Mouse (Mus musculus): ENCODE data around the gene Ovol2. TPM values are rescaled to one million over a fixed set of nuclear protein-coding genes. Genes with fewer than 3 reads are reported as not detected.

The Ovol2 gene
- polyA plus RNA-seq, 1 experiment, result 0.44 TPM

- Histone ChIP-seq H3K27me3 (ENCODE audit: control insufficient read depth, insufficient read depth, low read length) (no peaks in the 10 kb centered on the region), H3K4me3 (ENCODE audit: extremely low read depth, insufficient read depth, insufficient read length) (peak overlapping the region; percentile 40; the same call in 1 of the 2 replicates), H3K4me1 (ENCODE audit: control insufficient read depth, insufficient read depth, insufficient read length) (peaks cover 6% of the 10 kb centered on the region), H3K36me3 (ENCODE audit: control insufficient read depth, insufficient read depth, low read length) (no peaks in the 10 kb centered on the region), H3K27ac (ENCODE audit: insufficient read depth, low read length) (no peak overlapping the region)
- DNase-seq (ENCODE audit: low read depth in 1 of 2, low spot score in 2 of 2), result no peak
- no peak for TF ChIP-seq POLR2A (IDR thresholded peaks at IDR 0.05; ENCODE audit: low read depth, low read length)
- TF ChIP-seq CTCF (IDR thresholded peaks at IDR 0.05; ENCODE audit: extremely low read depth, insufficient read depth, insufficient read length, insufficient replicate concordance), result no peak
- 35% methylated on average over 9 of the region's 9 CpGs for WGBS
These were observed 31.9 kb downstream of the Ovol2 start for GRCm38 (mm10) chr2:144299749-144300669.

- WGBS, result 56% methylated on average over 9 of the region's 9 CpGs
- H3K4me3 ChIP-seq (ENCODE audit: extremely low read depth, insufficient read depth, insufficient read length), result no peak overlapping the region
- no peaks in the 10 kb centered on the region for H3K36me3 ChIP-seq (ENCODE audit: control insufficient read depth, insufficient read depth, low read length)
These were observed 36.7 kb downstream of the Ovol2 start for GRCm38 (mm10) chr2:144295145-144295735.

GRCm38 (mm10) chr2:144291600-144292305 lies 40.2 kb downstream of the Ovol2 start:
- Histone ChIP-seq H3K36me3 (ENCODE audit: control insufficient read depth, insufficient read depth, low read length) (no peaks in the 10 kb centered on the region), H3K27me3 (ENCODE audit: control insufficient read depth, insufficient read depth, low read length) (no peaks in the 10 kb centered on the region), H3K4me3 (ENCODE audit: extremely low read depth, insufficient read depth, insufficient read length) (no peak overlapping the region), H3K27ac (ENCODE audit: insufficient read depth, low read length) (no peak overlapping the region), H3K4me1 (ENCODE audit: control insufficient read depth, insufficient read depth, insufficient read length) (no peaks in the 10 kb centered on the region)
- no peak for DNase-seq (ENCODE audit: low read depth in 1 of 2, low spot score in 2 of 2)
- no peak for TF ChIP-seq POLR2A (IDR thresholded peaks at IDR 0.05; ENCODE audit: low read depth, low read length)
- no peak for TF ChIP-seq CTCF (IDR thresholded peaks at IDR 0.05; ENCODE audit: extremely low read depth, insufficient read depth, insufficient read length, insufficient replicate concordance)
- 88% methylated on average over 11 of the region's 11 CpGs for WGBS

More at GRCm38 (mm10) chr2:144295145-144295735, 36.7 kb downstream of the Ovol2 start:
- TF ChIP-seq CTCF (IDR thresholded peaks at IDR 0.05; ENCODE audit: extremely low read depth, insufficient read depth, insufficient read length, insufficient replicate concordance), result no peak
- TF ChIP-seq POLR2A (IDR thresholded peaks at IDR 0.05; ENCODE audit: low read depth, low read length), result no peak
- no peak overlapping the region for H3K27ac ChIP-seq (ENCODE audit: insufficient read depth, low read length)
- no peaks in the 10 kb centered on the region for H3K27me3 ChIP-seq (ENCODE audit: control insufficient read depth, insufficient read depth, low read length)
- DNase-seq (ENCODE audit: low read depth in 1 of 2, low spot score in 2 of 2), result no peak
- H3K4me1 ChIP-seq (ENCODE audit: control insufficient read depth, insufficient read depth, insufficient read length), result peaks cover 1% of the 10 kb centered on the region; the same call in 1 of the 2 replicates

- Histone ChIP-seq H3K4me1 (ENCODE audit: control insufficient read depth, insufficient read depth, insufficient read length) (no peaks in the 10 kb centered on the region), H3K27ac (ENCODE audit: insufficient read depth, low read length) (no peak overlapping the region), H3K4me3 (ENCODE audit: extremely low read depth, insufficient read depth, insufficient read length) (no peak overlapping the region), H3K36me3 (ENCODE audit: control insufficient read depth, insufficient read depth, low read length) (no peaks in the 10 kb centered on the region), H3K27me3 (ENCODE audit: control insufficient read depth, insufficient read depth, low read length) (no peaks in the 10 kb centered on the region)
- no peak for TF ChIP-seq POLR2A (IDR thresholded peaks at IDR 0.05; ENCODE audit: low read depth, low read length)
- no peak for TF ChIP-seq CTCF (IDR thresholded peaks at IDR 0.05; ENCODE audit: extremely low read depth, insufficient read depth, insufficient read length, insufficient replicate concordance)
- WGBS, result 77% methylated on average over 7 of the region's 7 CpGs
- DNase-seq (ENCODE audit: low read depth in 1 of 2, low spot score in 2 of 2), result no peak
These were observed 41.6 kb downstream of the Ovol2 start for GRCm38 (mm10) chr2:144290321-144290720.

GRCm38 (mm10) chr2:144281417-144281816 lies 50.5 kb downstream of the Ovol2 start:
- DNase-seq (ENCODE audit: low read depth in 1 of 2, low spot score in 2 of 2), result no peak
- TF ChIP-seq CTCF (IDR thresholded peaks at IDR 0.05; ENCODE audit: extremely low read depth, insufficient read depth, insufficient read length, insufficient replicate concordance), result no peak
- TF ChIP-seq POLR2A (IDR thresholded peaks at IDR 0.05; ENCODE audit: low read depth, low read length), result no peak
- Histone ChIP-seq H3K27me3 (ENCODE audit: control insufficient read depth, insufficient read depth, low read length) (no peaks in the 10 kb centered on the region), H3K36me3 (ENCODE audit: control insufficient read depth, insufficient read depth, low read length) (peaks cover 3% of the 10 kb centered on the region), H3K27ac (ENCODE audit: insufficient read depth, low read length) (no peak overlapping the region), H3K4me1 (ENCODE audit: control insufficient read depth, insufficient read depth, insufficient read length) (no peaks in the 10 kb centered on the region; the same call in 1 of the 2 replicates), H3K4me3 (ENCODE audit: extremely low read depth, insufficient read depth, insufficient read length) (no peak overlapping the region)
- WGBS, result 85% methylated on average over 3 of the region's 3 CpGs

GRCm38 (mm10) chr2:144280568-144280967 lies 51.4 kb downstream of the Ovol2 start:
- Histone ChIP-seq H3K36me3 (ENCODE audit: control insufficient read depth, insufficient read depth, low read length) (peaks cover 3% of the 10 kb centered on the region), H3K27me3 (ENCODE audit: control insufficient read depth, insufficient read depth, low read length) (no peaks in the 10 kb centered on the region), H3K4me3 (ENCODE audit: extremely low read depth, insufficient read depth, insufficient read length) (no peak overlapping the region), H3K4me1 (ENCODE audit: control insufficient read depth, insufficient read depth, insufficient read length) (no peaks in the 10 kb centered on the region; the same call in 1 of the 2 replicates), H3K27ac (ENCODE audit: insufficient read depth, low read length) (no peak overlapping the region)
- WGBS, result 75% methylated on average over 3 of the region's 3 CpGs
- no peak for DNase-seq (ENCODE audit: low read depth in 1 of 2, low spot score in 2 of 2)
- TF ChIP-seq POLR2A (IDR thresholded peaks at IDR 0.05; ENCODE audit: low read depth, low read length), result no peak
- no peak for TF ChIP-seq CTCF (IDR thresholded peaks at IDR 0.05; ENCODE audit: extremely low read depth, insufficient read depth, insufficient read length, insufficient replicate concordance)

Measured in spleen, adult 2 months (tissue).